Mouse (Mus musculus): ENCODE data around the gene Otp.

GRCm38 (mm10) chr13:94847870-94848269 is 27.5 kb upstream of the Otp start:
- TF ChIP-seq POLR2A (IDR thresholded peaks at IDR 0.05; ENCODE audit: low read depth, low read length) (no peak), CTCF (IDR thresholded peaks at IDR 0.05; ENCODE audit: borderline replicate concordance, insufficient read depth, low read length) (no peak)
